Mouse (Mus musculus) spleen, postnatal 36 days (tissue): Measurements from ENCODE around the gene Fads3.

Experiments used
- DNase-seq, 2 experiments: peaks; one replicate each; pipeline ENCODE4 v3.0.0; 2022; ENCODE audit warnings: low spot score in 2 of 2, mixed read lengths in 1 of 2

Gene Fads3

GRCm38 (mm10) chr19:10066502-10066901 is 25.1 kb downstream of the Fads3 start:
- DNase-seq: no peak

GRCm38 (mm10) chr19:10067701-10068100 is 26.3 kb downstream of the Fads3 start:
- DNase-seq: no peak

GRCm38 (mm10) chr19:10070186-10070980 is 29.0 kb downstream of the Fads3 start:
- peak in 1 of 2 experiments; percentile 36 for DNase-seq

GRCm38 (mm10) chr19:10071166-10071565 is 29.8 kb downstream of the Fads3 start:
- DNase-seq: no peak

- no peak for DNase-seq
Observed at GRCm38 (mm10) chr19:10071892-10072291, 30.5 kb downstream of the Fads3 start.

- DNase-seq: no peak
Observed at GRCm38 (mm10) chr19:10073145-10073544, 31.8 kb downstream of the Fads3 start.

GRCm38 (mm10) chr19:10078392-10078791 is 37.0 kb downstream of the Fads3 start:
- no peak for DNase-seq

GRCm38 (mm10) chr19:10080384-10080783 is 39.0 kb downstream of the Fads3 start:
- no peak for DNase-seq

- no peak for DNase-seq
Observed at GRCm38 (mm10) chr19:10082105-10082504, 40.7 kb downstream of the Fads3 start.

GRCm38 (mm10) chr19:10085454-10085853 is 44.1 kb downstream of the Fads3 start:
- no peak for DNase-seq

- no peak for DNase-seq
Observed at GRCm38 (mm10) chr19:10086976-10087375, 45.6 kb downstream of the Fads3 start.

GRCm38 (mm10) chr19:10093829-10094228 is 52.5 kb downstream of the Fads3 start:
- no peak for DNase-seq

- DNase-seq: no peak
Observed at GRCm38 (mm10) chr19:10094695-10095094, 53.3 kb downstream of the Fads3 start.

- no peak for DNase-seq
Observed at GRCm38 (mm10) chr19:10096371-10096876, 55.1 kb downstream of the Fads3 start.

GRCm38 (mm10) chr19:10097826-10098225 is 56.5 kb downstream of the Fads3 start:
- DNase-seq: no peak

GRCm38 (mm10) chr19:10100631-10101071 is 59.3 kb downstream of the Fads3 start:
- peak; percentile 56 to 60 for DNase-seq

- DNase-seq: peak; percentile 50 to 63
Observed at GRCm38 (mm10) chr19:10101341-10102053, 60.1 kb downstream of the Fads3 start, which contains the start of gene Fads2. Gene Fads2, minus strand, starts transcription at chr19:10101746.

- peak; percentile 14 to 27 for DNase-seq
Observed at GRCm38 (mm10) chr19:10102054-10102700, 60.8 kb downstream of the Fads3 start.

- DNase-seq: no peak
Observed at GRCm38 (mm10) chr19:10104234-10104633, 62.9 kb downstream of the Fads3 start.

- DNase-seq: no peak
Observed at GRCm38 (mm10) chr19:10105034-10105493, 63.7 kb downstream of the Fads3 start.

- no peak for DNase-seq
Observed at GRCm38 (mm10) chr19:10106634-10107033, 65.3 kb downstream of the Fads3 start.

GRCm38 (mm10) chr19:10107051-10107611 is 65.8 kb downstream of the Fads3 start:
- DNase-seq: no peak
